In the genomic region with DNA sequence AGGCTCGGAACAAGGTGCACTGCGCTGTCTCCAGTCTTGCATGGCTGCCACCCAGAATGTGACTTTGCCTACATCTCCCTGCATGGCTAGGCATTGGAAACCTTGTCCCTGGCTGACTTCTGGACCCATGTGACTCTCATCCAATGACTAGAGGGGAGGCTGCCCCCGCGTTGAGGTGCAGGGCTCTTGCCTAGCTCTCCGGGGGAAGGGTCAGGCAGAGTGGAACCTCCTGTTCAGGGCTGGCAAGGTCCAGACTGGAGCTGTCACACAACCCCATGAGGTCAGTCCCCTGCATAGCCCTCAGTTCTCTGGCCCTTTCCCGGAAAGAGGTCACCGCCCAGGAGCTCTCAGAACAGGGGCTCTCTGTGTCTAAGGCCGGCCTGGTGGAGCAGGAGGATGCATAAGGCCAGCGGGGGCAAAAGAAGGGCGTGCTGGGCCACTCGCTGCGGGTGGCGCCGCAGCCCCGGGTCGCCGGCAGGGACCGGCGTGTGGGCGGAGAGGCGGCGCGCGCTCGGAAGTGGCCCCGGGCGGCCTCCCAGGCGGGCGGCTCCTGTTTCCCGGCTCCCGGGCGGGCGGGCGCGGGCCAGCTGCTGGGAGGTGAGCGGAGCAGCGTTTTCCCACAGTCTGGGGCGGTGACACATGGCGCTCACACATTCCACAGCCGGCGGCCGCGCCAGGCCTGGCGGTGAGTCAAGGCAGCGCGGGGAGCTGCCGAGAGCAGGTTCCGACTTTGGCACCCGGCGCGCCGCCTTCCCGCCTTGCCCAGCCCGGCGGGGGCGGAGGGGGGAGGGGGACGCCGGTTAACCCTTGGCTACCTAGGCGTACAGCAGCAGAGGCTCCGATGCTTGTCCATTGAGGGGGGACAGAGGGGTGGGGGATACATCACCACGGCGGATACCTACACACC, we compare ENCODE assay signal across 7 mouse cellular contexts. TPM values are rescaled to one million over a fixed set of nuclear protein-coding genes. Genes with fewer than 3 reads are reported as not detected.
DNase-seq lines count a peak whose midpoint lies in the region; ATAC-seq lines count a peak whose summit lies in the region.

No protein-coding gene starts in this region.

- H3K36me3 ChIP-seq in intestine, embryonic 16.5 days (ENCODE audit: control insufficient read depth, insufficient read depth, low read length): no peaks in the 10 kb centered on the region
- H3K36me3 ChIP-seq in midbrain, embryonic 12.5 days: no peaks in the 10 kb centered on the region

- ATAC-seq in intestine, embryonic 16.5 days: peak; percentile 85
- ATAC-seq in midbrain, embryonic 12.5 days (ENCODE audit: low FRiP score, low read depth): peak; percentile 95

- peak overlapping the region; percentile 63 for H3K4me3 ChIP-seq in intestine, embryonic 16.5 days (ENCODE audit: low read length)
- H3K4me3 ChIP-seq in midbrain, embryonic 12.5 days: peak overlapping the region; percentile 51

- peak; percentile 97 for DNase-seq in adipocyte (ENCODE audit: low spot score)
- peak; percentile 88 for DNase-seq in embryo, embryonic 10.5 days (ENCODE audit: low spot score)
- DNase-seq in gastrocnemius, postnatal 36 days: peak; percentile 87 to 91
- DNase-seq in left cerebral cortex, postnatal 4 days: peak; percentile 92
- DNase-seq in spleen, adult 18-20 months: peak; percentile 55 to 70

- peak overlapping the region; percentile 99 for H3K27ac ChIP-seq in intestine, embryonic 16.5 days (ENCODE audit: low read length)
- peak overlapping the region; percentile 63 for H3K27ac ChIP-seq in midbrain, embryonic 12.5 days (replicated peaks)

- no peaks in the 10 kb centered on the region for H3K9me3 ChIP-seq in intestine, embryonic 16.5 days (ENCODE audit: control insufficient read depth, low read length)
- H3K9me3 ChIP-seq in midbrain, embryonic 12.5 days: no peaks in the 10 kb centered on the region; the same call in 1 of the 2 replicates

- H3K27me3 ChIP-seq in intestine, embryonic 16.5 days (replicated peaks; ENCODE audit: control insufficient read depth, insufficient read depth, low read length): no peaks in the 10 kb centered on the region
- H3K27me3 ChIP-seq in midbrain, embryonic 12.5 days: peaks cover 82% of the 10 kb centered on the region

- H3K4me1 ChIP-seq in intestine, embryonic 16.5 days (ENCODE audit: control insufficient read depth, insufficient read depth, low read length): peaks cover 37% of the 10 kb centered on the region
- peaks cover 25% of the 10 kb centered on the region for H3K4me1 ChIP-seq in midbrain, embryonic 12.5 days

- H3K4me2 ChIP-seq in intestine, embryonic 16.5 days (ENCODE audit: low read depth, low read length): peak overlapping the region; percentile 93
- H3K4me2 ChIP-seq in midbrain, embryonic 12.5 days (replicated peaks): peak overlapping the region; percentile 91

- intact Hi-C loops in gastrocnemius, postnatal 36 days (cut with DNase I): loop anchor here (2.0 to 5.0 kb wide), 4 partner anchors 56 to 276 kb away; a partner anchor contains a TSS
- intact Hi-C loops in left cerebral cortex, postnatal 4 days (cut with DNase I): no loop called here

- H3K9ac ChIP-seq in intestine, embryonic 16.5 days (ENCODE audit: low read depth, low read length): peak overlapping the region; percentile 86
- H3K9ac ChIP-seq in midbrain, embryonic 12.5 days (replicated peaks): peak overlapping the region; percentile 65

- 1% methylated on average over 57 of the region's 62 CpGs for WGBS in intestine, embryonic 16.5 days
- under 1% methylated on average over 53 of the region's 62 CpGs for WGBS in midbrain, embryonic 12.5 days

RNA-seq across cellular contexts. Expression of a gene that starts 55.5 kb away (rescaled TPM):
- total RNA-seq in gastrocnemius, postnatal 36 days (2021): 10 to 100 TPM; 11.4 to 12.3 TPM
- polyA plus RNA-seq in intestine, embryonic 16.5 days (2015; fragmentation: Nextera tagmentation; extraction: Ambion mirVana): 25.9 and 36.1 TPM in 2 replicates
- total RNA-seq in left cerebral cortex, postnatal 4 days (2021): 10 to 100 TPM; 15.9 to 19.1 TPM
- 30.5 and 37.9 TPM in 2 replicates for polyA plus RNA-seq in midbrain, embryonic 12.5 days (2016; fragmentation: Nextera tagmentation; extraction: Ambion mirVana)

Comparison
In these comparisons a context has a peak if more than half of its experiments do, and no peak if none do; other contexts are left out.
1. Peak in every context shown above with its lines: DNase-seq, ATAC-seq, H3K4me3 ChIP-seq and H3K27ac ChIP-seq.